Comparison of ENCODE assay signal across 8 mouse cellular contexts in the genomic region with DNA sequence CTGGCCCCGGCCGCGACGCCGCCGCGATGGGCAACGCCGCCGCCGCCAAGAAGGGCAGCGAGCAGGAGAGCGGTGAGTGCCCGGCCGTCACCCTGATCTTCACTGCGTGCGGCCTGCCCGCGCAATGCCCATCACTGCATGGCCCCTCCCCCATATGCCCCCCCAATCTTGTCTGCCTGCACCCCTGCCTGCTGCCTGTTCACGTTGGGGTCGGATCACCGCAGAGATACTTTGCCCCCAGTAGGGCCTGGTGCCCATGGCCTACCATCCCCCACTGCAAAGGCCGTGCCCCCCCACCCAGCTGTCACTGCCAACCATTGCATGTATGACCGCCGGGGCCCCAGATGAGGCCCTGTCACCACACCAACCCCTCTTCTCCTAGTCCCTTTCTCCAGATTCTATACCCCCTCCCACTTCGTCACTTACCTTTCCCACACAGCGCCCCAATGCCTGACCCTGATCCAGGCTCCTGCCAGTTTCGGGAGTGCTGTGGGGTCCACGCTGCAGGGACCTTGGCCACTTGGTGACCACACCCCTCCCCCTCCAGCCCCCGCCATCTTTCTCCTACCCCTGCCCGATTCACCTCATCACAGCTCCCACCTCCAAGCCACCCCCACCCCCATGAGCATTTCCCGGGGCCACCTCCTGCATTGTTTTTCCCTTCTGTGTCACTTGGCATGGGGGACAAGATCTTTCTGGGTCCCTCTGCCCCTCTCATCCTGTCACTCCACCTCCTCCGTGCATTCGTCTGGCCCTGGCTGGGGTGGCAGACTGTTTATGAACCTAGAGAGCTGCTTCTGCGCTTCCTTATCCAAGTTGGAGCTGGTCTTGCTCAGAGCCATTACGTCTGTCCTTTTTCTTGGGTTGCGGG. TPM values are rescaled to one million over a fixed set of nuclear protein-coding genes. Genes with fewer than 3 reads are reported as not detected.
A peak's percentile ranks its signal among the peaks of the same experiment; 100 is the strongest.
DNase-seq lines count a peak whose midpoint lies in the region; ATAC-seq lines count a peak whose summit lies in the region.

No protein-coding gene starts in this region.

- ATAC-seq in forebrain, embryonic 13.5 days = no peak
- ATAC-seq in neural tube, embryonic 13.5 days (ENCODE audit: low read depth) = peak; percentile 47

- H3K4me3 ChIP-seq in forebrain, embryonic 13.5 days = peak overlapping the region; percentile 90
- peak overlapping the region; percentile 89 for H3K4me3 ChIP-seq in limb, embryonic 10.5 days
- H3K4me3 ChIP-seq in neural tube, embryonic 13.5 days = peak overlapping the region; percentile 95

- 5% methylated on average over 29 of the region's 37 CpGs for WGBS in forebrain, embryonic 13.5 days
- whole genome bisulfite sequencing in limb, embryonic 10.5 days = 4% methylated on average over 37 of the region's 37 CpGs
- WGBS in neural tube, embryonic 13.5 days = 3% methylated on average over 37 of the region's 37 CpGs

- H3K9ac ChIP-seq in forebrain, embryonic 13.5 days = peak overlapping the region; percentile 91
- H3K9ac ChIP-seq in neural tube, embryonic 13.5 days = peak overlapping the region; percentile 94

- H3K27me3 ChIP-seq in forebrain, embryonic 13.5 days = no peaks in the 10 kb centered on the region
- no peaks in the 10 kb centered on the region for H3K27me3 ChIP-seq in limb, embryonic 10.5 days (ENCODE audit: low read depth, poor library complexity, severe bottlenecking)
- H3K27me3 ChIP-seq in neural tube, embryonic 13.5 days = no peaks in the 10 kb centered on the region

- peak; percentile 46 for DNase-seq in adrenal gland, postnatal 10 days
- no peak for DNase-seq in adrenal gland, adult 18-20 months (ENCODE audit: low spot score in 2 of 2)
- peak; percentile 40 to 58 for DNase-seq in right cerebral cortex, postnatal 10 days (ENCODE audit: low spot score in 2 of 2)
- no peak for DNase-seq in right cerebral cortex, postnatal 14 days
- peak; percentile 38 for DNase-seq in limb, embryonic 10.5 days (ENCODE audit: low spot score)
- no peak for DNase-seq in right cerebral cortex, postnatal 36 days (ENCODE audit: low spot score in 2 of 2)

- peaks cover 47% of the 10 kb centered on the region for H3K4me1 ChIP-seq in forebrain, embryonic 13.5 days
- H3K4me1 ChIP-seq in limb, embryonic 10.5 days = peaks cover 51% of the 10 kb centered on the region
- peaks cover 48% of the 10 kb centered on the region for H3K4me1 ChIP-seq in neural tube, embryonic 13.5 days (replicated peaks)

- H3K9me3 ChIP-seq in forebrain, embryonic 13.5 days (replicated peaks) = no peaks in the 10 kb centered on the region
- H3K9me3 ChIP-seq in limb, embryonic 10.5 days (replicated peaks) = no peaks in the 10 kb centered on the region
- no peaks in the 10 kb centered on the region for H3K9me3 ChIP-seq in neural tube, embryonic 13.5 days

- peak overlapping the region; percentile 98 for H3K4me2 ChIP-seq in forebrain, embryonic 13.5 days
- peak overlapping the region; percentile 97 for H3K4me2 ChIP-seq in neural tube, embryonic 13.5 days

- H3K27ac ChIP-seq in forebrain, embryonic 13.5 days = peak overlapping the region; percentile 61
- peak overlapping the region; percentile 89 for H3K27ac ChIP-seq in limb, embryonic 10.5 days
- H3K27ac ChIP-seq in neural tube, embryonic 13.5 days (replicated peaks) = peak overlapping the region; percentile 84

- peaks cover 18% of the 10 kb centered on the region for H3K36me3 ChIP-seq in forebrain, embryonic 13.5 days (ENCODE audit: poor library complexity, severe bottlenecking)
- peaks cover 38% of the 10 kb centered on the region for H3K36me3 ChIP-seq in limb, embryonic 10.5 days
- peaks cover 7% of the 10 kb centered on the region; the same call in 1 of the 2 replicates for H3K36me3 ChIP-seq in neural tube, embryonic 13.5 days

RNA-seq across cellular contexts. Expression of a gene that starts 0.6 kb away (rescaled TPM):
- total RNA-seq in adrenal gland, postnatal 10 days (2021) = 100 to 1,000 TPM; 253 to 325 TPM
- 100 to 1,000 TPM; 279 to 302 TPM for total RNA-seq in adrenal gland, adult 18-20 months (2021)
- polyA plus RNA-seq in forebrain, embryonic 13.5 days (2015; fragmentation: Nextera tagmentation; extraction: Ambion mirVana) = 146 and 148 TPM in 2 replicates
- polyA plus RNA-seq in limb, embryonic 10.5 days (2016; fragmentation: Nextera tagmentation; extraction: Ambion mirVana) = 136 and 158 TPM in 2 replicates
- polyA plus RNA-seq in neural tube, embryonic 13.5 days (2015; fragmentation: Nextera tagmentation; extraction: Ambion mirVana) = 203 and 207 TPM in 2 replicates

RNA-seq across cellular contexts. Expression of a gene that starts 18.1 kb away (rescaled TPM):
- total RNA-seq in adrenal gland, postnatal 10 days (2021) = 10 to 100 TPM in 1 of 2 experiments, 1 to 10 TPM in 1; 9.2 to 12.1 TPM
- total RNA-seq in adrenal gland, adult 18-20 months (2021) = 1 to 10 TPM; 1.7 to 2.8 TPM
- polyA plus RNA-seq in forebrain, embryonic 13.5 days (2015; fragmentation: Nextera tagmentation; extraction: Ambion mirVana) = 44.0 and 44.9 TPM in 2 replicates
- polyA plus RNA-seq in limb, embryonic 10.5 days (2016; fragmentation: Nextera tagmentation; extraction: Ambion mirVana) = 94.6 and 101 TPM in 2 replicates
- 12.7 and 14.6 TPM in 2 replicates for polyA plus RNA-seq in neural tube, embryonic 13.5 days (2015; fragmentation: Nextera tagmentation; extraction: Ambion mirVana)

RNA-seq across cellular contexts. Expression of a gene that starts 18.4 kb away (rescaled TPM):
- under 1 TPM; 0.51 to 0.88 TPM for total RNA-seq in adrenal gland, postnatal 10 days (2021)
- 1 to 10 TPM; 1.2 to 1.7 TPM for total RNA-seq in adrenal gland, adult 18-20 months (2021)
- 0.67 and 0.98 TPM in 2 replicates for polyA plus RNA-seq in forebrain, embryonic 13.5 days (2015; fragmentation: Nextera tagmentation; extraction: Ambion mirVana)
- 0.58 and 0.70 TPM in 2 replicates for polyA plus RNA-seq in limb, embryonic 10.5 days (2016; fragmentation: Nextera tagmentation; extraction: Ambion mirVana)
- polyA plus RNA-seq in neural tube, embryonic 13.5 days (2015; fragmentation: Nextera tagmentation; extraction: Ambion mirVana) = 0.62 and 0.77 TPM in 2 replicates

RNA-seq across cellular contexts. Expression of a gene that starts 24.1 kb away (rescaled TPM):
- total RNA-seq in adrenal gland, postnatal 10 days (2021) = 10 to 100 TPM; 40.8 to 41.6 TPM
- total RNA-seq in adrenal gland, adult 18-20 months (2021) = 10 to 100 TPM; 28.2 to 30.3 TPM
- polyA plus RNA-seq in forebrain, embryonic 13.5 days (2015; fragmentation: Nextera tagmentation; extraction: Ambion mirVana) = 9.5 and 10.2 TPM in 2 replicates
- 10.3 and 12.5 TPM in 2 replicates for polyA plus RNA-seq in limb, embryonic 10.5 days (2016; fragmentation: Nextera tagmentation; extraction: Ambion mirVana)
- polyA plus RNA-seq in neural tube, embryonic 13.5 days (2015; fragmentation: Nextera tagmentation; extraction: Ambion mirVana) = 8.0 and 8.3 TPM in 2 replicates

RNA-seq across cellular contexts. Expression of a gene that starts 27.9 kb away (rescaled TPM):
- under 1 TPM; 0.48 to 0.60 TPM for total RNA-seq in adrenal gland, postnatal 10 days (2021)
- total RNA-seq in adrenal gland, adult 18-20 months (2021) = under 1 TPM; 0.54 to 0.96 TPM
- polyA plus RNA-seq in forebrain, embryonic 13.5 days (2015; fragmentation: Nextera tagmentation; extraction: Ambion mirVana) = 1.00 and 1.2 TPM in 2 replicates
- 0.28 and 0.73 TPM in 2 replicates for polyA plus RNA-seq in limb, embryonic 10.5 days (2016; fragmentation: Nextera tagmentation; extraction: Ambion mirVana)
- polyA plus RNA-seq in neural tube, embryonic 13.5 days (2015; fragmentation: Nextera tagmentation; extraction: Ambion mirVana) = 0.62 and 0.87 TPM in 2 replicates

Comparison
In these comparisons a context has a peak if more than half of its experiments do, and no peak if none do; other contexts are left out.
1. DNase-seq: peak in adrenal gland, postnatal 10 days (single experiment), right cerebral cortex, postnatal 10 days (2 of 2) and limb, embryonic 10.5 days (single experiment); none in adrenal gland, adult 18-20 months (0 of 2), right cerebral cortex, postnatal 14 days (single experiment) and right cerebral cortex, postnatal 36 days (0 of 2).
2. Peak in every context shown above with its lines, with median percentiles within 50 percentile points of each other: H3K27ac ChIP-seq and H3K4me3 ChIP-seq.